Mouse (Mus musculus): ENCODE measurements around the gene Olfr1115.
"Not testable (repeated sequence)": the region's sequence is repeated elsewhere in the genome, so short reads cannot be mapped to it uniquely, and the experiment has no call there.

The Olfr1115 gene

GRCm38 (mm10) chr2:87247713-87248112, at the start of gene Olfr1115:
TSS of gene Olfr1115 (plus strand) at chr2:87248013.
- CTCF ChIA-PET = no interaction called here

GRCm38 (mm10) chr2:87208670-87209069, 39.1 kb upstream of the Olfr1115 start, which contains the start of gene Olfr1113:
TSS of gene Olfr1113 (plus strand) at chr2:87208970.
- CTCF ChIA-PET = no interaction called here
- POLR2A ChIA-PET = no interaction called here

More at GRCm38 (mm10) chr2:87247713-87248112, at the start of gene Olfr1115:
- POLR2A ChIA-PET = no interaction called here

GRCm38 (mm10) chr2:87267234-87267633, 19.4 kb downstream of the Olfr1115 start, which contains the start of gene Olfr1116:
TSS of gene Olfr1116 (plus strand) at chr2:87267534.
- ChIA-PET POLR2A (no interaction called here), CTCF (no interaction called here)

GRCm38 (mm10) chr2:87293977-87294376, 46.2 kb downstream of the Olfr1115 start:
- CTCF ChIA-PET, POLR2A ChIA-PET: not testable (repeated sequence)

All from embryonic stem cell, embryonic (primary cell).